Mouse (Mus musculus) bone marrow macrophage, adult 2 months (primary cell): ENCODE results near the gene Il17rb.

ENCODE experiments used
- CTCF ChIP-seq: IDR thresholded peaks from 2 replicates; pipeline ENCODE4 v1.5.1; 2012; ENCODE audit warnings: low read depth, mild to moderate bottlenecking, low read length, moderate library complexity
- POLR2A ChIP-seq: IDR thresholded peaks from 2 replicates; pipeline ENCODE4 v1.6.1; 2012; ENCODE audit warnings: mild to moderate bottlenecking, low read depth, low read length, borderline replicate concordance

GRCm38 (mm10) chr14:29980447-29981205, 28.1 kb downstream of the Il17rb start:
- peak; percentile 35; the same call in 1 of the 2 replicates for TF ChIP-seq CTCF
- TF ChIP-seq POLR2A, result no peak
